Mouse (Mus musculus) large intestine, adult 2 months (tissue): ENCODE data around the gene Man2b1. TPM values are rescaled to one million over a fixed set of nuclear protein-coding genes. Genes with fewer than 3 reads are reported as not detected.

Experiments used
- DNase-seq: peaks from one replicate; pipeline ENCODE4 v3.0.0-alpha.2; 2012; ENCODE audit warnings: low read depth, low spot score
- WGBS: fragments of 180-500 bp; shearing (Covaris S2); methylation state at CpG from one replicate; pipeline ENCODE4 v1.1.7; 2018; 5-methylcytosine and 5-hydroxymethylcytosine counted together
- polyA plus RNA-seq: library from polyadenylated mRNA; depleted of rRNA; stranded (reverse); fragments of >200 nt; gene quantifications from 2 replicates; pipeline ENCODE4 v1.2.3, GENCODE M21; 2012; rRNA removed

Man2b1 gene
- polyA plus RNA-seq = 37.4 and 64.2 TPM in 2 replicates

DNA sequence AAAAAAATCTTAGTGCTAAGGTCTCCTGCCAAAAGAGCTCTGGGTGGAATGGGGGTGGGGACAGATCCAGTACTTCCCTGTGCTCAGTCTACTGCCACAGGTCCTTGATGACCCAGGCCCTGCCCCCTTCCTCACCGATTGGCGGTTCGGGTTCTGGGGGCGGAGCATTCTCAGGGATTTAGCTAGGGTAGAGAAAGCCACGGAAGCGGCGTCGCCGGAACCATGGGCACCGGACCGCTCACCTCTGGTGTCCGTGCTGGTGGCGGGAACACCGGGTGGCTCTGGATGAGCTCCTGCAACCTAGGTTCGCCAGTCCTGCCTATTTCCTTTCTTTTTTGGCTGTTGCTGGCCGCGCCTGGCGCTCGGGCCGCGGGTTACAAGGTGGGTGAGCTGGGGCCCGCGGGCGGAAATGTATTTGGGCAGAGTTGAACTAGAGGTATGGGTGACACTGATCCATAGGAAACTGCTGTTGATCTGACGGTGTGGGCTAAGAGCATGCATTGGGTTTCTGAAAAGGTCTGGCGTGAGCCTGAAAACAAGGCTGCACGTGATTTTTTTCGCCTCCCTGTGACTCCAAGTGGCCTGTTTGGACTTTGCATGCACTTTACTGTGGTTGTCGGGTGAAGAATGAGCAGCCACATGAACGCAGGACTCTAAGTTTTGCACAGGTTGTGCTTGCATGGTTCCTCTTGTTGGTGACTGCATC lies at the start of gene Man2b1:
Gene Man2b1 (plus strand): TSS at position 163 of the 706 bp plus-strand sequence.
- DNase-seq = peak; percentile 94
- WGBS = under 1% methylated on average over 30 of the region's 30 CpGs

DNA sequence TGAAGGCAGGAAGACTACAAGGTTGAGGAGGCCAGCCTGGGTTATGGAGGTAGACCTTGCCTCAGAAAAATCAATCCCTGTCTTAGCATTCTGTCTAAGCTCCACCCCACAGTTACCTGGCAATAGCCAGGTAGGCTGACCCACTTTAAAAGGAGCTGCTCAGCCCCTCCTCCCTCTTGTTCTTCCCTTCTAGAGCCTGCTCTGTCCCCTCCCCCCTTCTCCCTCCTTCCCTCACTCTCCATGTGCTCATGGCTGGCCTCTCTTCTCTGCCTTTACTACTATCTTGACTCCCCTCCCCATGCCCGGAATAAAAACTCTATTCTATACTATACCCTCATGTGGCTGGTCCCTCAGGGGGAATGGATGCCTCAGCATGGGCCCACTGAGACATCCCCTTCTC lies 49.2 kb upstream of the Man2b1 start:
- 59% methylated on average over 1 of the region's 1 CpGs for WGBS

DNA sequence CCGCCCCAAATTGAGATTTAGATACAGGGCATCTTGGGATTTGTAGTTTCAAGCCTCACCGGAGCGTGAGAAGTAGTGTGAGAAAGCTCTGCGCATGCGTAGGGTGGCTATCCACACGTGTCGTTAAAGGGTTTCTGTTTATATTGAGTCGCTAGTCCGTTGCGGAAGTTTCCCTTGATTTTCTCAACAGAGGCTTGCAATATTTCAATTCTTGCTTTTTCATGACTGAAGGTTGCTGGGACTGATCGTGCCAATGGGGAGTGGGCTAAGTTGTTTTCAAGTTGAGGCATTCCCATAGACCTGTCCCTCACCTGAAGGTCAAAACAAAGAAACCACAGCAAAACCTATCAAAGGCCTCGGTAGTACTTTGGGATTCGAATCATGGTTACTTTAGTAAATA lies 48.3 kb upstream of the Man2b1 start:
- no peak for DNase-seq
- WGBS = 3% methylated on average over 13 of the region's 13 CpGs

More for the DNA sequence above, 49.2 kb upstream of the Man2b1 start:
- DNase-seq = no peak

DNA sequence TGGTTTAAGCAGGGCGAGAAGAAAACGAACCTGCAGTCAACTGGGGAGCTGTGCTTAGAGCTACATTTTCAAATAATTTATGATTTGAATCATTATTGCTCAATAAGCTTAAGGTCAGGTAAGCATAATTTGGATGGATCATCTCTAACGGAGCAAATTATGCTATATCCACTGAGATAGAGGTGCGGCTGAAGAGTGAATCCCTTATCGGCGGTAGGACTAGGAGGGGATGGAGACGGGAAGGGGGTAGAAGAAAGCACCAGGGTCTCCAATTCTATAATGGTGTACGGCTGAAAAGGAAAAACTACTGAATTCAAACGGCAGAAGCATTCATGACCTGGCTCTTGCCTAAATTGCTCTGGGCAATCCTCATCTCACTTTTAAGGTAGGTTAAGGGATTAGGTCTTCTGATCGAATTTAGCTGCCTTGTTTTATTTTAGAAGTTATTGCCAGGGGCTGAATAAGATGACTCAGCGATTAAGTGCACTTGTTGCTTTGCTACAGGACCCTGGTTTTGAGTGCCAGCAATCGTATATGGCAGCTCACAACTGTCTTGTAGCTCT lies 47.8 kb upstream of the Man2b1 start:
- WGBS = 3% methylated on average over 12 of the region's 12 CpGs
- DNase-seq = no peak

DNA sequence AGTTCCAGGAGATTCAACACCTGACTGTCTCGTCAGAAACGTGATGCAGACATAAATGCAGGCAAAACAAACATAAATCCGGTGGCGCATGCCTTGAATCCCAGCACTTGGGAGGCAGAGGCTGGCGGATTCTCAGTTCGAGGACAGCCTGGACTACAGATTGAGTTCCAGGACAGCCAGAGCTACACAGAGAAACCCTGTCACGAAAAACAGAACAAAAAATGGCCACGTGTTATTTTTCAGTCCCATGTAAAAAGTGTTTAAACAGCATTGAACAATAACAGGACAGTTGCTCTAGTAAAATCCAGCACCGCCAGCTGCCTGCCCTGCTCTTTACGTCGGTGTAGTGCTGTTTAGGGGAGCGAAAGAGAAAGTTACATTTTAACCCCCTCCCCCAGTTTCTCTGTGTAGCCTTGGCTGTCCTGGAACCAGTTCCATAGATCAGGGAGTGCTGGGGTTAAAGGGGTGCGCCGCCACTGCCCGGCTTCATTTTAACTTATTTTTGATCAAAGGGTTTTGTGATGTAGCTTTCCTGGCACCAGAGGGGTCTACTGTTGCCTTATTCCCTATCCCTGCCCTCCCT lies 47.3 kb upstream of the Man2b1 start:
- WGBS = under 1% methylated on average over 15 of the region's 15 CpGs
- DNase-seq = no peak

- no peak for DNase-seq
- 0% methylated on average over 9 of the region's 9 CpGs for WGBS
Measured at GRCm38 (mm10) chr8:85036381-85036717, 46.7 kb upstream of the Man2b1 start.

DNA sequence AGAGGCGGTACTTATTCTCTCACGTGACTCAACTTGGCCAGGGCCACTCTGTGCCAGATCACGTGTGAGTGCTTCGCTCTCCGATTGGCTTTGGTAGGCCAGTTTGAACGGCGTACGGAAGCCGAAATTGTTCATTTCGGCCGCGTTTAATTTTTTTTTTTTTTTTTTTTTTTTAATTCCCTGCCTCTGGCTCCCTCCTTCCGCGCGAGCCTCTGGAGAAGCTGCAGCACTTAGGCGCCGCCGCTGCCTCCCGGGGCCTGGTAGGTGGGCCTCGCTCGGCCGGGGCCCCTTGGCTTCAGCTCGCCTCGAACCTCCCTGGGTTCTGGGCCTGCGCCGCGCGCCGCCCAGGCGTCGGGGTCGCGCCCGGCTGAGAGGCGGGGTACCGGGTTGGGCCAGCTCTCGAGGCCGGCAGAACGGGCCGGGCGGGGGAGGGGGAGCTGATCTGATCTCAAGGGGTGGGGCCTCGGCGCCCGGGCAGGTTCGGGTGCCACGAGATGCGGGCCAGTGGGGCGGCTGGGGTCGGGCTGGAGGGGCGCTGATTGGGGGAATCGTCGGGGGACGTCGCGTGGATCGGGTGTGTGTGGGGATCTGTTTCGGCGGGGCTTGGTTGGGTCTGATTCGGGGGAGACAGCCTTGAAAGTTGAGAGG lies 46.2 kb upstream of the Man2b1 start, which contains the start of gene Tnpo2:
Gene Tnpo2 (plus strand): TSS at position 198 of the 648 bp plus-strand sequence.
- WGBS = under 1% methylated on average over 59 of the region's 59 CpGs

DNA sequence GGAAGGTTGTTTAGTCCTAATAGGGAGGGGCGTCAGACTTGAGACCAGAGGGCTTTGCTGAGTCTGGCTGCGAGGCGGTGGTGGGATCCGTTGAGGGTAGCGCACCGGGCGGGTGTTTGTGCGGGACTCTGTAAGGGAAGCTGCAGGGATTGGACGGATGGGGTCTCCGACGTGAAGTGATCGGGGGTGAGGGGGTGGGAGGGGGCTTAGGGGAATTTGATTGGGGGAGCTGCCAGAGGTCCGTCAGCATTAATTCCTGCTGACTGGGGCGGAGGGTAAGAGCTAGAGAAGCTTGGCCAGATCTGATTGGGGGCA lies 45.7 kb upstream of the Man2b1 start:
- 1% methylated on average over 14 of the region's 14 CpGs for WGBS
- DNase-seq = no peak

More for the DNA sequence above, 46.2 kb upstream of the Man2b1 start, which contains the start of gene Tnpo2:
- peak; percentile 95 for DNase-seq

DNA sequence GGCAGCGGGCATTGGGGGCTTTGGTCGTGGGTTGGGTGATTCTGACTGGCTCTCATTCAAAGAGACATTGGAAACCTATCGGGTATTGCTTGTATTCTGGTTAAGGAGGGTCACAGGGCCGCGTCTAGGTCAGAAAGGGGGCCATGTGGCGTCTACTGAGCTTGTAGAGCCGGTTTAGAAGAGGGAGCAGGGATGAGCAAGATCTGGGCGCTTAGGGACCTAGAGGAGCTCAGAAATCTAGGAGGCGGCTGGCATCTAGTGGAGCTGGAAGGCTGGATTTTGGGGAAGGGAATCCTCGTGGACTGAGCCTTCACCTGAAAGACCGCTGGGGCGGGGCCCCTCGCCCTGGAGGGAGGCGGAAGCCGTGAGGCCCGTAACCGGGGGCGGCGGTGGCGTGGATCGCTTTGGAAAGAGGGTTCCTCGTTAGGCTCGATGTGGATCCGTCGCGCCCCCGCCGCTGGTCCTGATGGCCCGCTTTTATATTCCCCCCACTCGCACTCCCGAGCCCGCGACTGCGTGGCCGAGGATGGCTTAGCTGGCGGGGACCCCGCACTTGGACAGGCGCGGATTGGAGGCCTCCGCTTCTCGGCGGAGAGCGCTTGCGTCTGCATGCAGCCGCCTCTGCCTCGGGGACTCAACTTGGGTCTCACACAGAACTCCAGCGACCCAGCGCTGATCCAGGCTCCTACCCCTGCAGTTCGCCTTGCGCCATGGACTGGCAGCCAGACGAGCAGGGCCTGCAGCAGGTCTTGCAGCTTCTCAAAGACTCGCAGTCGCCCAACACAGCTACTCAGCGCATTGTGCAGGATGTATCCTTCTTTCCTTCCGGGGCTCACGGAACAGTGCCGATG lies 45.2 kb upstream of the Man2b1 start:
- DNase-seq = no peak

DNA sequence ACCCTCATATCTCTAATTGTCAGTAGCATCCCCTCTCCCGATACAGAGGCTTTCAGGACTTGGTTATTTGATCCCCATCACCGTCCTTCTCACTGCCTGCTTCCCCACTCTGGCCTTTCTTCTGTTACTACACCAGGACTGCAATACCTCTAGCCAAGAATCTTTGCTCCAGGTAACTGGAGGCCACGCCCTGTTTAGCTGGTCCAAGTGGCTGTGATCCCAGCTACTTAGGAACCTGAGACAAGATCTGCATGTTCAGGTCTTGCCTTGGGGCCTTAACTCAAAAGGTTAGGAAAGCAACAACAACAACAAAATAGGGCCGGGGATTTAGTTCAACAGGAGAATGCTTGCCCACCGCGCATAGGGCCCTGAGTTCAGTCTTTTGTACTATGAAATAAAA lies 39.5 kb upstream of the Man2b1 start:
- 87% methylated on average over 6 of the region's 6 CpGs for WGBS
- no peak for DNase-seq

More for the DNA sequence above, 45.2 kb upstream of the Man2b1 start:
- WGBS = 1% methylated on average over 57 of the region's 57 CpGs

DNA sequence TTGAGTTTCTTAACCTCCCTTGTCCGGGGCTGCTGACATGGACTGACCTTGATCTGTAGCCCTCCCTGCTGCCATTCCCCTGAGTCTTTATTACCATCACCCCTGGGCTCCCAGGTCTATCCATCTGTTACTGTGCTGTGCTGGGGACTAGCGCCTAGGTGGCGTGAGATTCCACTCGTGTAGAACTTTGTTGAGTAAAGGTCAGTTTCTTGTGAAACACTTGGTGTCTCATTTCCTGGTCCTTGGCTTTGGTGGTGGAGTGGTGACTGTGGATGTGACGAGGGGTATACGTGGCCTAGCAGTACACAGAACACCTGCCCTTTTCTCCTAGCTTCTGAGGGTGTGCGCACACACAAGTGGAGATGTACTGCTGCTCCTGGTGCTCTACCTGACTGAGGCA lies 25.7 kb upstream of the Man2b1 start:
- 64% methylated on average over 7 of the region's 7 CpGs for WGBS
- DNase-seq = no peak

GRCm38 (mm10) chr8:85059879-85060616 lies 23.0 kb upstream of the Man2b1 start, which contains the start of gene Fbxw9:
Gene Fbxw9, plus strand, starts transcription at chr8:85060055.
- DNase-seq = peak; percentile 84
- WGBS = under 1% methylated on average over 53 of the region's 53 CpGs

DNA sequence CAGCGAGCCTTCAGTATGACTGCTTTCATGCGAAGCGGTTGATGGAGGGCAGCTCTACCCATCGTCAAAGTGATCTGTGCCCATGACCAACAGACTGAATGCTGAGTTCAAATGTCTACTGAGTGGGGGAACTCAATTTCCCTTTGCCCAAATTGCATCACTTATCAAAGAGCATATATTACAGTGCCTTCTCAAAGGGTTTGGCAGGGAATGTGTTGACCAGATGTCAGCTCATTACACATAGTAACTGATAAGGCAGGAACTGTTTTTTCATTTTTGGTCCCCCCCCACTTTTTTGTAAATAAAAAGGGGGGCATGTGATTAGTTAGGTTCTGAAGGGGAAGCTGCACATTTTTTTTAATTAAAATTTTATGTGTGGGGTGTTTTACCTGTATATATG lies 20.5 kb upstream of the Man2b1 start:
- no peak for DNase-seq
- 92% methylated on average over 4 of the region's 4 CpGs for WGBS

- 21% methylated on average over 2 of the region's 2 CpGs for WGBS
Measured at GRCm38 (mm10) chr8:85065213-85065612, 17.9 kb upstream of the Man2b1 start.

DNA sequence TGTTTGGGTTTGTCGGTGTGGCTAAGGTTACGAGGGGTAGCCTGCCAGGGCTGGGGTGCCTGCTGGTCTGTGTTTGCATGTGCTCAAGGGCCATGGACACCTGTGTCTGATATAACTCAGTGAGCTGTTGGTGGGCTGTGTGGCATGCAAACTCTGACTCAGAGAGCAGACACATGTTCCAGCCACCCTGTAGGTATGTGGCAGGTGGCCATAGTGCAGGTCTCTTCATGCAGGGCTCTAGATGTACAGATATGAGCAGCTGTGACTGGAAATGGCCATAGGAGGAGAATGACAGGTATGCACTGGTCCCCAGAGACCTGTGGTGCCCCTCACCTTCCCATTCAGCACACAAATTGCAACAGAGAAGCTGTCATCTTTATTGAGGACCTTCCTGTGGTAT lies 15.9 kb upstream of the Man2b1 start:
- WGBS = 95% methylated on average over 2 of the region's 2 CpGs
- no peak for DNase-seq

More at GRCm38 (mm10) chr8:85065213-85065612, 17.9 kb upstream of the Man2b1 start:
- no peak for DNase-seq

- no peak for DNase-seq
Measured at GRCm38 (mm10) chr8:85067982-85068381, 15.1 kb upstream of the Man2b1 start, which contains the start of gene Gm5741. Gene Gm5741, minus strand, starts transcription at chr8:85067982.

GRCm38 (mm10) chr8:85071041-85071440 lies 12.0 kb upstream of the Man2b1 start:
- DNase-seq = no peak
- WGBS = 63% methylated on average over 5 of the region's 5 CpGs

DNA sequence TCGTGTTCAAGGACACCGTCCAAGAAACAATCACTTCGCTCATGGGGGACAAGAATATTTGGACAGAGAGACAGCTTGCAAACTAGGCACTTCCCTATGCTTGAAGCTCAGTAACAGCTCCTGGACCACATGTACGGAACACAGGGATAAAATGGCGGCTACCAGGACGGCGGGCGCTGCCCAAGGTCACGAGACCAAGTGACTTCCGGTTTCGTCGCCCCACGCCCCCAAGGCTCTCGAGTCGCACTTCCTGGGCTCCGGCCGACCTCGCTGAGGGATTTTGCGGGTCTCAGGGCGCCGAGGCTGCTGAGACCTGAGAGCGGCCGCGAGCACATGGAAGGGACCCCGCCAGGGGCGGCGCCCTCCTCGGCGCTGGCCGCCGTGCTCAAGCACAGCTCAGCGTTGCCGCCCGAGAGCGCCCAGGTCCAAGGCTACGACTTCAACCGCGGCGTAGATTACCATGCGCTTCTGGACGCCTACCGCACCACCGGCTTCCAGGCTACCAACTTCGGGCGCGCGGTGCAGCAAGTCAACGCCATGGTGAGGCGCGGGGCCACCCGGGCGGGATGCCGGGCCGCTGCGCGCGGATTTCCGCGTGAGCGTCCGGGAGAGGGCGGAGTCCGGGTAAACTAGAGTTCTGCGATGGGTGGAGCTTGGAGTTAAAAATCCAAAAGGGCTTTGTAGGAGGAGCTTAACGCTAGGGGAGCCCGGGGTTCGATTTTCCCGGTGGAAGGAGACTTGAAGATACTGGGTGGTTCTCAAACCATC lies 11.4 kb upstream of the Man2b1 start, which contains the start of gene Dhps:
Gene Dhps (plus strand): TSS at position 244 of the 768 bp plus-strand sequence.
- under 1% methylated on average over 68 of the region's 68 CpGs for WGBS
- peak; percentile 67 for DNase-seq
